In the genomic region with DNA sequence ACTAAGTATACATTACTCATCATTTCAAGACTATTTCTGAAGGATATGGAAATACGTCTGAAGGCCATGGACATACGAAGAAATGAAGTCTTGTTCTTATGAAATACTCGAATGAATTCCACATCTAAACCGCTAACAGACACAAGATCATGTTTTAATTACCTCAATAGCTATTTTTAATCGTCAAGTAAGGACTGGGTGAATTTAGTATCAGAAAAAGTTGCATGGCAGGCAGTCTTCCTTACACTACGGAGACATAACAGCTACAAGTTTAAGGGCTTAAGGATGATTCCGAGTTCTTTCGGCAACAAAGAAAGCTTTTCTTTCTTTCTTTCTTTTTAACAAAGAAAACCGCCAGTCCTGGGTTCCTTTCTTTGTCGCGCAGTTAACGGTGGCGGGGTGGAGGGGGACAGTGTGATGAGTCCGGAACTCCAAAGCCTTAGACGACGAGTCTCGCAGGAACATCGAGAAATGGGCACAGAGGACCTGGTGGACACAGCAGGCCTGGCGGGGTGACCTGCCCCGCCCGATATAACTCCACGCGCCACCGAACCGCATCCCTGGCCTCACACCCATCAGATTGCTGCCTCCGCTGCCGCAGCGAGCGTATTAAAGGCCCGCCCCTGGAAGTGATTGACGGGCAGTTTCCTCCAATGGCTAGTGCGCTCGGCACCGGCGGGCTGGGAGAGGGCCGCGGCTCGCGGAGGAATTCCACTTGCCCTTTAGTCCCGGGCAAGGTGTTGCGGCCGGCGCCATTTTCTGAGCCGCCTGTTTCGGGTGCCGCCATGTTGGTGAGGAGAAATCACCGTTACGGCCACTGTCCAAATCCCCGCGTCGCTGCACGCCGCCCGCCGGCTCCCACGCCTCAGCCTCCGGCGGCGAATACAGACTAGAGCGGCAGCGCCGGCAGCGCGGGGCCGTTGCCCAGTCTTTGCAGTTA, we compare ENCODE assay signal across 8 mouse cellular contexts. TPM values are rescaled to one million over a fixed set of nuclear protein-coding genes. Genes with fewer than 3 reads are reported as not detected.
DNase-seq lines count a peak whose midpoint lies in the region; ATAC-seq and TF ChIP-seq lines count a peak whose summit lies in the region.

Zc3h6 (plus strand) TSS at position 762 of the 940 bp plus-strand sequence.

- 1% methylated on average over 50 of the region's 65 CpGs for WGBS in embryonic facial prominence, embryonic 14.5 days
- WGBS in limb, embryonic 14.5 days = under 1% methylated on average over 59 of the region's 65 CpGs
- WGBS in midbrain, postnatal 0 days = under 1% methylated on average over 63 of the region's 65 CpGs

- DNase-seq in 3T3-L1 (ENCODE audit: low read depth, low spot score) = peak; percentile 98
- DNase-seq in adrenal gland, postnatal 4 days (ENCODE audit: low spot score in 2 of 2) = peak; percentile 97 to 98
- DNase-seq in embryonic facial prominence, embryonic 14.5 days (ENCODE audit: low spot score) = peak; percentile 99
- DNase-seq in heart, adult 8-10 months (ENCODE audit: low spot score) = peak; percentile 99
- DNase-seq in kidney, adult 9 months = peak; percentile 99
- peak; percentile 99 for DNase-seq in limb, embryonic 14.5 days (ENCODE audit: low spot score)
- peak; percentile 100 for DNase-seq in midbrain, postnatal 0 days (ENCODE audit: low spot score)
- peak; percentile 98 to 99 for DNase-seq in spleen, postnatal 14 days (ENCODE audit: low spot score in 2 of 2)

- ATAC-seq in embryonic facial prominence, embryonic 14.5 days (ENCODE audit: low read depth) = peak; percentile 98
- peak; percentile 95 for ATAC-seq in limb, embryonic 14.5 days (ENCODE audit: low FRiP score, low read depth)
- ATAC-seq in midbrain, postnatal 0 days (ENCODE audit: low FRiP score) = peak; percentile 98

- H3K4me2 ChIP-seq in embryonic facial prominence, embryonic 14.5 days (ENCODE audit: low read depth, low read length) = peak within 1 kb of the TSS; percentile 60
- peak within 1 kb of the TSS; percentile 66 for H3K4me2 ChIP-seq in limb, embryonic 14.5 days (replicated peaks; ENCODE audit: low read depth, low read length, severe bottlenecking)
- peak within 1 kb of the TSS; percentile 67 for H3K4me2 ChIP-seq in midbrain, postnatal 0 days (ENCODE audit: low read depth, low read length, poor library complexity, severe bottlenecking)

- 0 out of 2 replicates have a peak, but pooled peaks cover 6% of the 10 kb centered on the region for H3K4me1 ChIP-seq in embryonic facial prominence, embryonic 14.5 days (ENCODE audit: control insufficient read depth, insufficient read depth, low read length)
- H3K4me1 ChIP-seq in limb, embryonic 14.5 days (ENCODE audit: control insufficient read depth, insufficient read depth, low read length) = peaks cover 7% of the 10 kb centered on the region
- H3K4me1 ChIP-seq in midbrain, postnatal 0 days (ENCODE audit: insufficient read depth, low read length) = 0 out of 2 replicates have a peak, but pooled peaks cover 7% of the 10 kb centered on the region

- no peaks in the 10 kb centered on the region for H3K36me3 ChIP-seq in embryonic facial prominence, embryonic 14.5 days (ENCODE audit: control insufficient read depth, insufficient read depth, low read length)
- H3K36me3 ChIP-seq in limb, embryonic 14.5 days (ENCODE audit: control insufficient read depth, insufficient read depth, low read length) = no peaks in the 10 kb centered on the region
- H3K36me3 ChIP-seq in midbrain, postnatal 0 days (ENCODE audit: insufficient read depth, low read length) = no peaks in the 10 kb centered on the region

- no peaks in the 10 kb centered on the region for H3K27me3 ChIP-seq in embryonic facial prominence, embryonic 14.5 days (replicated peaks; ENCODE audit: control insufficient read depth, insufficient read depth, low read length)
- no peaks in the 10 kb centered on the region for H3K27me3 ChIP-seq in limb, embryonic 14.5 days (ENCODE audit: control insufficient read depth, insufficient read depth, low read length)
- no peaks in the 10 kb centered on the region for H3K27me3 ChIP-seq in midbrain, postnatal 0 days (ENCODE audit: insufficient read depth, low read length)

- no peaks in the 10 kb centered on the region for H3K9me3 ChIP-seq in embryonic facial prominence, embryonic 14.5 days (ENCODE audit: control insufficient read depth, low read length)
- no peaks in the 10 kb centered on the region for H3K9me3 ChIP-seq in limb, embryonic 14.5 days (ENCODE audit: control insufficient read depth, low read length)
- no peaks in the 10 kb centered on the region for H3K9me3 ChIP-seq in midbrain, postnatal 0 days (ENCODE audit: low read length)

- H3K4me3 ChIP-seq in embryonic facial prominence, embryonic 14.5 days (ENCODE audit: low read depth, low read length) = peak within 1 kb of the TSS; percentile 99
- H3K4me3 ChIP-seq in limb, embryonic 14.5 days (replicated peaks; ENCODE audit: low read length) = peak within 1 kb of the TSS; percentile 87
- H3K4me3 ChIP-seq in midbrain, postnatal 0 days (ENCODE audit: low read depth, low read length) = peak within 1 kb of the TSS; percentile 90

- peak within 1 kb of the TSS; percentile 100 for H3K9ac ChIP-seq in embryonic facial prominence, embryonic 14.5 days (ENCODE audit: low read depth, low read length)
- H3K9ac ChIP-seq in limb, embryonic 14.5 days (ENCODE audit: low read depth, low read length, severe bottlenecking) = peak within 1 kb of the TSS; percentile 99
- peak within 1 kb of the TSS; percentile 100 for H3K9ac ChIP-seq in midbrain, postnatal 0 days (replicated peaks; ENCODE audit: low read length, poor library complexity, severe bottlenecking)

- peak; percentile 95; the same call in 1 of the 2 replicates for TF ChIP-seq POLR2A in limb, embryonic 14.5 days (IDR thresholded peaks at IDR 0.05; ENCODE audit: borderline replicate concordance, extremely low read depth, insufficient read depth, insufficient read length)

- peak within 1 kb of the TSS; percentile 100 for H3K27ac ChIP-seq in embryonic facial prominence, embryonic 14.5 days (replicated peaks; ENCODE audit: low read depth, low read length)
- H3K27ac ChIP-seq in limb, embryonic 14.5 days (replicated peaks; ENCODE audit: low read depth, low read length) = peak within 1 kb of the TSS; percentile 100
- H3K27ac ChIP-seq in midbrain, postnatal 0 days (ENCODE audit: low read depth, low read length) = peak within 1 kb of the TSS; percentile 100

- TF ChIP-seq CTCF in midbrain, postnatal 0 days (IDR thresholded peaks at IDR 0.05) = no peak

RNA-seq across cellular contexts. Expression of gene Zc3h6, which starts in this region (rescaled TPM):
- 10 to 100 TPM; 13.3 to 17.0 TPM for total RNA-seq in adrenal gland, postnatal 4 days (2021)
- 1.4 and 2.3 TPM in 2 replicates for polyA plus RNA-seq in embryonic facial prominence, embryonic 14.5 days (2014; fragmentation: Nextera tagmentation; extraction: Ambion mirVana)
- total RNA-seq in heart, adult 8-10 months (2022) = 1 to 10 TPM; 2.6 to 9.2 (median 5.5) TPM
- polyA plus RNA-seq in limb, embryonic 14.5 days (2012; rRNA removed) = 1.8 TPM in 2 replicates
- 2.3 and 2.8 TPM in 2 replicates for polyA plus RNA-seq in limb, embryonic 14.5 days (2014; fragmentation: Nextera tagmentation; extraction: Ambion mirVana)
- total RNA-seq in midbrain, postnatal 0 days (2014; rRNA removed) = 6.8 and 8.9 TPM in 2 replicates
- 4.8 and 5.9 TPM in 2 replicates for polyA plus RNA-seq in midbrain, postnatal 0 days (2015; fragmentation: Nextera tagmentation; extraction: Ambion mirVana)

Comparison
In these comparisons a context has a peak if more than half of its experiments do, and no peak if none do; other contexts are left out.
1. Peak in every context shown above with its lines: DNase-seq, ATAC-seq, H3K4me3 ChIP-seq and H3K27ac ChIP-seq.